In genomic region chr9:24516575-24517139, GRCm38 (mm10) we compare ENCODE assay signal across 8 mouse cellular contexts. TPM values are rescaled to one million over a fixed set of nuclear protein-coding genes. Genes with fewer than 3 reads are reported as not detected.
DNase-seq lines count a peak whose midpoint lies in the region; ATAC-seq and TF ChIP-seq lines count a peak whose summit lies in the region.

No protein-coding gene starts in this region.

- intact Hi-C loops in left cerebral cortex, postnatal 36 days (cut with DNase I) = loop anchor here (2.0 to 10.0 kb wide), 3 partner anchors 399 to 936 kb away; no protein-coding TSS in a partner anchor

- no peaks in the 10 kb centered on the region for H3K36me3 ChIP-seq in intestine, postnatal 0 days (ENCODE audit: control insufficient read depth, insufficient read depth)
- no peaks in the 10 kb centered on the region for H3K36me3 ChIP-seq in midbrain, embryonic 14.5 days (ENCODE audit: control insufficient read depth, insufficient read depth, low read length)

- no peak overlapping the region for H3K27ac ChIP-seq in intestine, postnatal 0 days (ENCODE audit: low read depth, low read length)
- H3K27ac ChIP-seq in midbrain, embryonic 14.5 days (replicated peaks; ENCODE audit: low read depth, low read length) = no peak overlapping the region

- ATAC-seq in intestine, postnatal 0 days = no peak
- peak; percentile 64; the same call in 1 of the 2 replicates for ATAC-seq in midbrain, embryonic 14.5 days (ENCODE audit: low FRiP score, low TSS enrichment)

- no peak overlapping the region for H3K4me2 ChIP-seq in intestine, postnatal 0 days (replicated peaks; ENCODE audit: low read depth)
- H3K4me2 ChIP-seq in midbrain, embryonic 14.5 days (ENCODE audit: low read length) = no peak overlapping the region

- no peak overlapping the region for H3K9ac ChIP-seq in intestine, postnatal 0 days (ENCODE audit: low read depth, low read length)
- H3K9ac ChIP-seq in midbrain, embryonic 14.5 days (replicated peaks; ENCODE audit: low read length) = no peak overlapping the region

- H3K9me3 ChIP-seq in intestine, postnatal 0 days (ENCODE audit: control insufficient read depth) = no peaks in the 10 kb centered on the region
- no peaks in the 10 kb centered on the region for H3K9me3 ChIP-seq in midbrain, embryonic 14.5 days (ENCODE audit: control insufficient read depth, low read length)

- 58% methylated on average over 10 of the region's 10 CpGs for WGBS in intestine, postnatal 0 days
- WGBS in midbrain, embryonic 14.5 days = 58% methylated on average over 10 of the region's 10 CpGs

- H3K27me3 ChIP-seq in intestine, postnatal 0 days (replicated peaks; ENCODE audit: control insufficient read depth, insufficient read depth, low read length) = no peaks in the 10 kb centered on the region
- no peaks in the 10 kb centered on the region for H3K27me3 ChIP-seq in midbrain, embryonic 14.5 days (ENCODE audit: control insufficient read depth, insufficient read depth, low read length)

- DNase-seq in urinary bladder, postnatal 25 days (ENCODE audit: low spot score) = peak; percentile 34
- no peak for DNase-seq in urinary bladder, postnatal 10 days (ENCODE audit: low spot score)
- DNase-seq in cerebellum, adult 9-11 months = peak; percentile 86
- peak; percentile 64 to 76 for DNase-seq in frontal cortex, postnatal 14 days (ENCODE audit: low spot score in 2 of 2)
- DNase-seq in left cerebral cortex, postnatal 36 days (ENCODE audit: low spot score in 2 of 2) = peak; percentile 72 to 76
- DNase-seq in midbrain, embryonic 14.5 days = peak; percentile 88
- peak; percentile 27 for DNase-seq in skeletal muscle tissue, adult 2 months (ENCODE audit: low read depth, low spot score)

- H3K4me3 ChIP-seq in intestine, postnatal 0 days (ENCODE audit: low read depth, low read length) = no peak overlapping the region
- no peak overlapping the region for H3K4me3 ChIP-seq in midbrain, embryonic 14.5 days (replicated peaks; ENCODE audit: low read depth, low read length)

- TF ChIP-seq CTCF in intestine, postnatal 0 days (IDR thresholded peaks at IDR 0.05; ENCODE audit: low read depth) = peak; percentile 88

- no peaks in the 10 kb centered on the region for H3K4me1 ChIP-seq in intestine, postnatal 0 days (replicated peaks; ENCODE audit: control insufficient read depth, insufficient read depth, low read length)
- H3K4me1 ChIP-seq in midbrain, embryonic 14.5 days (ENCODE audit: control insufficient read depth, insufficient read depth, low read length) = no peaks in the 10 kb centered on the region

RNA-seq across cellular contexts. Expression of gene Dpy19l1, which starts 13.7 kb away (rescaled TPM):
- polyA plus RNA-seq in intestine, postnatal 0 days (2015; fragmentation: Nextera tagmentation; extraction: Ambion mirVana) = 4.6 and 4.7 TPM in 2 replicates
- 10 to 100 TPM; 75.6 to 89.4 TPM for total RNA-seq in left cerebral cortex, postnatal 36 days (2021)
- polyA plus RNA-seq in midbrain, embryonic 14.5 days (2014; fragmentation: Nextera tagmentation; extraction: Ambion mirVana) = 12.0 TPM in 2 replicates
